Mouse (Mus musculus) spleen, adult 2 months (tissue): ENCODE measurements around the gene Gpr135.

Experiments used
- CTCF ChIP-seq: fragments of 200-500 bp; IDR thresholded peaks from 2 replicates; pipeline ENCODE4 v1.5.1; 2011; ENCODE audit warnings: mild to moderate bottlenecking, inconsistent platforms; ENCODE audit not compliant: insufficient read depth, insufficient read length, insufficient replicate concordance; ENCODE audit errors: extremely low read depth
- POLR2A ChIP-seq: fragments of 200-500 bp; IDR thresholded peaks from 2 replicates; pipeline ENCODE4 v1.6.1; 2011; ENCODE audit warnings: low read depth, low read length, inconsistent platforms

DNA sequence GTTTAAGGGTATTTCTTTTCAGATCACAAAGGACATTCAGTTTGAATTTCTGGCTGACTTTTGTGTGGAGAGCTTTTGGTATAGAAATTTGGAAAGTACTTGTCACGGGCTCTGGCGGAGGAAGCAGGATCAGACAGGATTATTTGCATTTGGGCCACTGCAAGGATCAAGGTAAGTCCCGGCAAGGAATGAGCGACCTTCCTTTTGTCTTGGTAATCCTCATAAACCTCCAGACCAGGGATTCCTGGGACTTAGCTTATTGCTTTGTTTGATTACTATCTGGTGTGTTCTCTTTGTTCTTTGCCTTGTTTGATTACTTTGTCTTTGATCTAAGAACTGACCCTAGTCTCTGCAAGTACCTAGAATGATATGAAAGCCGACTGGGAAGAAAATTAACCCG, 17.1 kb downstream of the Gpr135 start:
- TF ChIP-seq POLR2A (no peak), CTCF (no peak)
